Mouse (Mus musculus) mature B cell (primary cell): ENCODE data around the gene Olfr912.

Experiments used
- in situ Hi-C: fragments of 300-500 bp; cut with MboI; formaldehyde crosslinking; loops from 2 replicates; pipeline ENCODE4 v1.14.3; 2019

The Olfr912 gene

GRCm38 (mm10) chr9:38579878-38580277, at the start of gene Olfr912:
Gene Olfr912 (plus strand): TSS chr9:38580178.
- in situ Hi-C loops = no loop called here

DNA sequence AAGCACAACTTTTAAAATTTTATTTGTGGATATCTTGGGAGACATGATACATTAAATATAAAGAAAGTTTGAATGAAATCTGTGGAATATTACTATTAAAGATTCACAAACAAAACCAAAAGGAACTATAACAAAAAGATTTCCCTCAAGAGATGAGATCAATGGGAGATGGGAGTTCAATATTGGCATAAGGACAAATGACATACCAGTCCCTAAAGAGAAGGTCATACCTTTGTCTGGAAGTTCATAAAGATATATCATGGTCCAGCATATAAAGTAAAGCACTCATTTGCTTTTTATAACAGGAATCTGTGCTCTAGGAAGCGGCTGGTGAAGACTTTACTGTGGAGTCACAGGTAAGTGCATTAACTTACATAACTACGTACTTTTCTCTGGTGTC, 42.4 kb upstream of the Olfr912 start, which contains the start of gene Olfr910:
Gene Olfr910, plus strand, starts transcription at position 301 of the 400 bp plus-strand sequence.
- in situ Hi-C loops = no loop called here

GRCm38 (mm10) chr9:38591056-38591455, 11.1 kb downstream of the Olfr912 start:
- in situ Hi-C loops = no loop called here

- in situ Hi-C loops = no loop called here
These were observed 12.5 kb downstream of the Olfr912 start, which contains the start of gene Olfr913 for GRCm38 (mm10) chr9:38592459-38592858. Gene Olfr913 (plus strand): TSS chr9:38592759.

- in situ Hi-C loops = no loop called here
These were observed 24.8 kb downstream of the Olfr912 start, which contains the start of gene Olfr914 for GRCm38 (mm10) chr9:38604802-38605201. Gene Olfr914 (plus strand): TSS chr9:38605102.

GRCm38 (mm10) chr9:38632406-38632805, 52.4 kb downstream of the Olfr912 start:
- in situ Hi-C loops = no loop called here
